In genomic region chr3:88030608-88031395, GRCm38 (mm10) we compare ENCODE assay signal across 10 mouse cellular contexts. TPM values are rescaled to one million over a fixed set of nuclear protein-coding genes. Genes with fewer than 3 reads are reported as not detected.
DNase-seq lines count a peak whose midpoint lies in the region; ATAC-seq lines count a peak whose summit lies in the region.
"Had no signal": no experiment of that assay in that cellular context is flagged by ENCODE, and none has a peak within 500 bp of the region (broad histone marks: within the 10 kb centered on the region; RNA-seq: fewer than 3 reads in every experiment).

No protein-coding gene starts in this region.

- DNase-seq in midbrain, embryonic 14.5 days = peak; percentile 8
- DNase-seq in midbrain, embryonic 10.5 days (ENCODE audit: low spot score) = no peak
- DNase-seq in adrenal gland, adult 8-10 months = peak; percentile 24
- DNase-seq in layer of hippocampus, adult 9-11 months = peak; percentile 66
- peak; percentile 42 for DNase-seq in testis, postnatal 14 days (ENCODE audit: low spot score)
- DNase-seq in thymus, postnatal 36 days = no peak
- no peak for DNase-seq in spleen, adult 12 weeks (ENCODE audit: low spot score)

- H3K4me2 ChIP-seq in midbrain, embryonic 14.5 days (ENCODE audit: low read length) = no peak overlapping the region
- H3K4me2 ChIP-seq in heart, embryonic 15.5 days = peak overlapping the region; percentile 17
- H3K4me2 ChIP-seq: hindbrain, embryonic 15.5 days; neural tube, embryonic 13.5 days had no signal

- no peak overlapping the region for H3K4me3 ChIP-seq in midbrain, embryonic 14.5 days (replicated peaks; ENCODE audit: low read depth, low read length)
- no peak overlapping the region for H3K4me3 ChIP-seq in midbrain, embryonic 10.5 days
- H3K4me3 ChIP-seq in heart, embryonic 15.5 days = no peak overlapping the region
- H3K4me3 ChIP-seq: hindbrain, embryonic 15.5 days; neural tube, embryonic 13.5 days had no signal

- peaks cover 7% of the 10 kb centered on the region; the same call in 1 of the 2 replicates for H3K9me3 ChIP-seq in midbrain, embryonic 14.5 days (ENCODE audit: control insufficient read depth, low read length)
- H3K9me3 ChIP-seq in midbrain, embryonic 10.5 days (replicated peaks) = peaks cover 6% of the 10 kb centered on the region
- H3K9me3 ChIP-seq in heart, embryonic 15.5 days (replicated peaks) = no peaks in the 10 kb centered on the region
- H3K9me3 ChIP-seq: hindbrain, embryonic 15.5 days had no signal

- H3K9ac ChIP-seq in midbrain, embryonic 14.5 days (replicated peaks; ENCODE audit: low read length) = no peak overlapping the region
- no peak overlapping the region for H3K9ac ChIP-seq in heart, embryonic 15.5 days
- H3K9ac ChIP-seq: hindbrain, embryonic 15.5 days; neural tube, embryonic 13.5 days had no signal

- peaks cover 1% of the 10 kb centered on the region for H3K27me3 ChIP-seq in midbrain, embryonic 14.5 days (ENCODE audit: control insufficient read depth, insufficient read depth, low read length)
- peaks cover 49% of the 10 kb centered on the region for H3K27me3 ChIP-seq in midbrain, embryonic 10.5 days (ENCODE audit: low read depth, poor library complexity, severe bottlenecking)
- peaks cover 55% of the 10 kb centered on the region for H3K27me3 ChIP-seq in heart, embryonic 15.5 days

- WGBS in midbrain, embryonic 14.5 days = 16% methylated on average over 19 of the region's 19 CpGs
- WGBS in midbrain, embryonic 10.5 days = 22% methylated on average over 19 of the region's 19 CpGs
- 16% methylated on average over 19 of the region's 19 CpGs for WGBS in heart, embryonic 15.5 days

- H3K4me1 ChIP-seq in midbrain, embryonic 14.5 days (ENCODE audit: control insufficient read depth, insufficient read depth, low read length) = no peaks in the 10 kb centered on the region
- H3K4me1 ChIP-seq in midbrain, embryonic 10.5 days = peaks cover 11% of the 10 kb centered on the region
- H3K4me1 ChIP-seq in heart, embryonic 15.5 days (replicated peaks) = peaks cover 5% of the 10 kb centered on the region; the same call in 1 of the 2 replicates
- H3K4me1 ChIP-seq: hindbrain, embryonic 15.5 days; neural tube, embryonic 13.5 days had no signal

- no peak for ATAC-seq in midbrain, embryonic 14.5 days (ENCODE audit: low FRiP score, low TSS enrichment)
- ATAC-seq in heart, embryonic 15.5 days (replicated peaks; ENCODE audit: insufficient number of reproducible peaks, insufficient read depth, low FRiP score, low read depth) = no peak

- no peak overlapping the region for H3K27ac ChIP-seq in midbrain, embryonic 14.5 days (replicated peaks; ENCODE audit: low read depth, low read length)
- H3K27ac ChIP-seq in midbrain, embryonic 10.5 days (replicated peaks) = no peak overlapping the region
- H3K27ac ChIP-seq in heart, embryonic 15.5 days = no peak overlapping the region
- H3K27ac ChIP-seq: hindbrain, embryonic 15.5 days; neural tube, embryonic 13.5 days had no signal

- no peaks in the 10 kb centered on the region for H3K36me3 ChIP-seq in midbrain, embryonic 14.5 days (ENCODE audit: control insufficient read depth, insufficient read depth, low read length)
- H3K36me3 ChIP-seq in midbrain, embryonic 10.5 days = no peaks in the 10 kb centered on the region
- no peaks in the 10 kb centered on the region for H3K36me3 ChIP-seq in heart, embryonic 15.5 days
- H3K36me3 ChIP-seq: hindbrain, embryonic 15.5 days; neural tube, embryonic 13.5 days had no signal

RNA-seq across cellular contexts. Expression of gene Hapln2, which starts 3.4 kb away (rescaled TPM):
- 0.47 and 0.57 TPM in 2 replicates for polyA plus RNA-seq in midbrain, embryonic 14.5 days (2014; fragmentation: Nextera tagmentation; extraction: Ambion mirVana)
- polyA plus RNA-seq in midbrain, embryonic 10.5 days (2016; fragmentation: Nextera tagmentation; extraction: Ambion mirVana) = 0.10 TPM in 1 of 2 replicates, not detected in the other
- total RNA-seq in adrenal gland, adult 8-10 months (2022) = not detected
- polyA plus RNA-seq in heart, embryonic 15.5 days (2015; fragmentation: Nextera tagmentation; extraction: Ambion mirVana) = 0.15 TPM in 1 of 2 replicates, not detected in the other

RNA-seq across cellular contexts. Expression of gene Gpatch4, which starts 12.1 kb away (rescaled TPM):
- polyA plus RNA-seq in midbrain, embryonic 14.5 days (2014; fragmentation: Nextera tagmentation; extraction: Ambion mirVana) = 22.9 and 30.3 TPM in 2 replicates
- 41.7 and 47.0 TPM in 2 replicates for polyA plus RNA-seq in midbrain, embryonic 10.5 days (2016; fragmentation: Nextera tagmentation; extraction: Ambion mirVana)
- total RNA-seq in adrenal gland, adult 8-10 months (2022) = 10 to 100 TPM; 12.9 to 16.6 (median 14.9) TPM
- polyA plus RNA-seq in heart, embryonic 15.5 days (2015; fragmentation: Nextera tagmentation; extraction: Ambion mirVana) = 15.4 and 20.6 TPM in 2 replicates

RNA-seq across cellular contexts. Expression of gene Naxe, which starts 27.5 kb away (rescaled TPM):
- 150 and 172 TPM in 2 replicates for polyA plus RNA-seq in midbrain, embryonic 14.5 days (2014; fragmentation: Nextera tagmentation; extraction: Ambion mirVana)
- 126 and 138 TPM in 2 replicates for polyA plus RNA-seq in midbrain, embryonic 10.5 days (2016; fragmentation: Nextera tagmentation; extraction: Ambion mirVana)
- total RNA-seq in adrenal gland, adult 8-10 months (2022) = 100 to 1,000 TPM; 150 to 161 (median 155) TPM
- 137 and 155 TPM in 2 replicates for polyA plus RNA-seq in heart, embryonic 15.5 days (2015; fragmentation: Nextera tagmentation; extraction: Ambion mirVana)

RNA-seq across cellular contexts. Expression of gene Bcan, which starts 30.8 kb away (rescaled TPM):
- 34.3 and 49.7 TPM in 2 replicates for polyA plus RNA-seq in midbrain, embryonic 14.5 days (2014; fragmentation: Nextera tagmentation; extraction: Ambion mirVana)
- 0.41 and 0.86 TPM in 2 replicates for polyA plus RNA-seq in midbrain, embryonic 10.5 days (2016; fragmentation: Nextera tagmentation; extraction: Ambion mirVana)
- total RNA-seq in adrenal gland, adult 8-10 months (2022) = 100 to 1,000 TPM in 2 of 4 experiments, 10 to 100 TPM in 2; 83.1 to 117 (median 106) TPM
- 0.24 and 0.34 TPM in 2 replicates for polyA plus RNA-seq in heart, embryonic 15.5 days (2015; fragmentation: Nextera tagmentation; extraction: Ambion mirVana)

RNA-seq across cellular contexts. Expression of gene Ttc24, which starts 47.3 kb away (rescaled TPM):
- not detected in 2 replicates for polyA plus RNA-seq in midbrain, embryonic 14.5 days (2014; fragmentation: Nextera tagmentation; extraction: Ambion mirVana)
- not detected in 2 replicates for polyA plus RNA-seq in midbrain, embryonic 10.5 days (2016; fragmentation: Nextera tagmentation; extraction: Ambion mirVana)
- total RNA-seq in adrenal gland, adult 8-10 months (2022) = not detected
- 0.32 TPM in 1 of 2 replicates, not detected in the other for polyA plus RNA-seq in heart, embryonic 15.5 days (2015; fragmentation: Nextera tagmentation; extraction: Ambion mirVana)
- polyA plus RNA-seq: hindbrain, embryonic 15.5 days; neural tube, embryonic 13.5 days had no signal

Comparison
In these comparisons a context has a peak if more than half of its experiments do, and no peak if none do; other contexts are left out.
1. DNase-seq: peak in midbrain, embryonic 14.5 days (single experiment), adrenal gland, adult 8-10 months (single experiment), layer of hippocampus, adult 9-11 months (single experiment) and testis, postnatal 14 days (single experiment); none in midbrain, embryonic 10.5 days (single experiment), thymus, postnatal 36 days (0 of 2) and spleen, adult 12 weeks (single experiment).